Mouse (Mus musculus): ENCODE measurements around the gene Asap2. TPM values are rescaled to one million over a fixed set of nuclear protein-coding genes. Genes with fewer than 3 reads are reported as not detected.
A peak's percentile ranks its signal among the peaks of the same experiment; 100 is the strongest.

Asap2 gene
- polyA plus RNA-seq, 1 experiment, result 22.3 TPM

DNA sequence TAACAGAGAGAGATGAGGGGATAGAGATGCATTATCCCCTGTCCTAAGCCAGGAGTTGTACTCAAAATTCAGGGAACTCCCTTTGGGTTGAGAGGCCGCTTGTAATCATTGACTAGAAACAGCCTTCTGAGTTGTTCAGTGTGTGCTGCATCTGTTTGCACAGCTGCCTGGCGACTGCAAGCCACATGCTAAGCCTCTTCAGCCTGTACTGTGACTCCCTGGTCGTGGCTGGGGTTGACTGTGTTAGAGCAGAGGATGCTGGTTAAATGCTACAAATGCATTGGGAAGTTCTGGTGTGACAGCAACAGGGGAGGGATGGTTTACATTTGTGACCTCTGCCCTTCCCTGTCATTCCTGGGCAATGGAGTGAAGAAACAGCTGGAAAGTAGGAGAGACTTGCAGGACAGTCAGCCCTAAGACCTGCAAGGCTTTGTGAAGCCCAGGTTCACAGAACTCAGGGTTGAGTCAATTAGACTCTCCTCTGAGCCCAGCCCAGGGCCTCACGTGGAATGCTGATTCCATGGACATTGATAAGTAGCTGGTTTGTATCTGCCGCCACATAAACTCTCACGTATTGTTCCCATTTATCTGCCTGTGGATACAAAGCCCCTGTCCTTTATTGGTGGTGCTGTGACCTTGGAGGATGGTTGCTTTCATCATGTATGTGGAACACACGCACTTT, 257.6 kb downstream of the Asap2 start:
- DNase-seq (ENCODE audit: extremely low spot score in 1 of 2, low spot score in 1 of 2), result no peak

DNA sequence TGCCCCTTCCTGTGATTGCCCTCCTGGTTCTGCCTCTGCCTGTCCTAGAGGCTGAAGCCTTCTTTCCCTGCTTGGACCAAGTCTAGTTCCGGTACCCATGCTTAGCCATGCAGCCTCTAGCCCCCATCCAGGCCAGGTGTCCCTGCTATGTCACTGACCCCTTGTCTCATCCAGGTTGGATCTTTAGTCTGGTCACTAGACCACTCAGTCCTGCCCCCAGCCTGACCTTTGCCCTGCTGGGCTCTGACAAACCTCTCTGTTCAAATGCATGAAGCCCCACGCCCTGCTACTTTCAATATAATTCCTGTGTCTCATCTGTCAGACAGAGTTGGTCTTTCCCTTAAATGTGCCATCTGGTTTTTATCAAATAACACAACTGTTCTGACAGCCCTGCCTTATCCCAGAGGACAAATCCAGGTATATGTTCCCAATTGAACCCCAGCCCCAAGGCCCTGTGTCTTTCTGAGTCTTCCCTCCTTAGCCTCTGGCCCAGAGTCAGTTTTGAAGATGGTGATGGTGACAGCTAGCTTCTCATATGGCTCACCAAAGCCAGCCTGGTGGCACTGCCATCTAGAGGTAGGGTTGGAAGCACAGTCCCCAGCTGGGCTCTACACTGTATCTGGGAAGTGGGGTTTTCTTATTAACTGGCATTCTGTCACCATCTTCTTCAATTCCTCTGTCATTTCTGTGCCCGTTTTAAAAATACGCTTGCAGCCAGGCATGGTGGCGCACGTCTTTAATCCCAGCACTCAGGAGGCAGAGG, 270.4 kb downstream of the Asap2 start:
- DNase-seq (ENCODE audit: extremely low spot score in 1 of 2, low spot score in 1 of 2), result peak in 1 of 2 experiments; percentile 50

DNA sequence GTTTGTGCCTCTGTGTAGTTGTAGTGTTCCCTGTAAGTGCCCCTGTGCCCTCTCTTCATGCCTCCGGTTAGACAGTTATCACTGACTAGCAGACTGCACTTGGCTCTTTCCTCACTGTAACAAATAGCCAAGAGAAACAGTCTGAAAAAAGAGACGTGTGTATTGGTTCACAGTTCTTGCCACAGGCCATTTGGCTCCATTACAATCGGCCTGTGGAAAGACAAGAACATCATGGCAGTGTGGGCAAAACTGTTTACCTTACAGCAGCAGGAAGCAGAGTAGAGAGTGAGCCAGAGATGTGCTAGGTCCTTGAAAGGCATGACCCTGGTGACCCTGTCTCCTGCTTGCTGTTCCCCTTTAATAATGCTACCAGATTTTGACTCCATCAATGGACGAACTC, 271.3 kb downstream of the Asap2 start:
- DNase-seq (ENCODE audit: extremely low spot score in 1 of 2, low spot score in 1 of 2), result no peak

DNA sequence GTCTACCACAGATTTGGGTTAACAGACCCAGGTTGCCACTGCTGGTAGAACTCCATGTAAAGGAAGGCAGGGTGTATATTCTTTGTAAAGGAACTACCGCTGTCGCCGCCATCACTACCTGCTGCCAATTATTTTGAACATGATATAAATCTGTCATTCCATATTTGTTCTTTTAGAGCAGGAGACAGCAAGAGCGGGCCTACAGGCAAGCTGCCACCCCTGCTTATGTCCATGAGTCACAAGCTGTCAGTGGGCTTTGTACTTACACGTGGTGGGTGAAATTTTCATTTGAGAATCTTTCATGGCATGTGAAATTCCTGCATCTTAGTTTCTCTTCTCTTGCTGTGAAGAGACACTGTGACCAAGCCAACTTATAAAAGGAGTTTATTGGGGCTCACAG, 273.0 kb downstream of the Asap2 start:
- peak in 1 of 2 experiments; percentile 46 for DNase-seq (ENCODE audit: extremely low spot score in 1 of 2, low spot score in 1 of 2)

DNA sequence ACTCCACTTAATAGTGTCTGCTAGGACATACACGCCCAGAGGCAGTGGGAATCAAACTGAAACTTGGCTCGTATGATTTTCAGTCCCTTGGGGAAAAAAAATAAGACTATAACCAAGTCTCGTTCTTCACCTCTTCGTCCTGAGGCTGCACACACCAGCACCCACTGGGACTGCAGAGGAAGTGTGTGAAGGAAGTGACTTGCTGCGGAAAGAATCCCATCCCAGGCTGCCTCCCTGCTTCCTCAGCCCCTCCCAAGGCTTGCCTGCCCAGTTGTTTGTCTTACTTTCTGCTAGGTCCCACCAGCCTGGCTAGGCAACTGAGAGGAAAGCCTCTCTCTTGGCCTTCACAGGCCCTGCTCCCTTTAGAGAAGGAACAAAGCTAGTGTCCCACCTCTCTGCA, 274.0 kb downstream of the Asap2 start:
- DNase-seq (ENCODE audit: extremely low spot score in 1 of 2, low spot score in 1 of 2), result no peak

DNA sequence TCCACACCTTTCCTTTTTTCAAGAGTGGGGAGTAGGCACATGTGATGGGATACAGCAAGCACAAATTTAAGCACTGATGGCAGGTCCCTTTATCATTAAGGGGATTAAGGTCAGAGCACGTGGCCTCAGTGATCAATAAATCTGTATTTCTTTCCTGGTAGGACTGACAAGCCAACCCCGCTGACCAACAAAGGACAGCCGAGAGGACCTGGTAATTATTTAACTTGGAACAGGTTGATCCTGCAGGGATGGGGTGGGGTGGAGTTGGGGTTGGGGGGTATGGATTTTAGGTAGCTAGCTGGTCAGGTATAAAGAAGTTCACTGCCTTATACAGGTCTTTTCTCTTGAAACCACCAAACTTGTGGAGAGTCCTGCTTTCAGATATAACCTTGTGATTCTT, 274.7 kb downstream of the Asap2 start:
- DNase-seq (ENCODE audit: extremely low spot score in 1 of 2, low spot score in 1 of 2), result no peak

DNA sequence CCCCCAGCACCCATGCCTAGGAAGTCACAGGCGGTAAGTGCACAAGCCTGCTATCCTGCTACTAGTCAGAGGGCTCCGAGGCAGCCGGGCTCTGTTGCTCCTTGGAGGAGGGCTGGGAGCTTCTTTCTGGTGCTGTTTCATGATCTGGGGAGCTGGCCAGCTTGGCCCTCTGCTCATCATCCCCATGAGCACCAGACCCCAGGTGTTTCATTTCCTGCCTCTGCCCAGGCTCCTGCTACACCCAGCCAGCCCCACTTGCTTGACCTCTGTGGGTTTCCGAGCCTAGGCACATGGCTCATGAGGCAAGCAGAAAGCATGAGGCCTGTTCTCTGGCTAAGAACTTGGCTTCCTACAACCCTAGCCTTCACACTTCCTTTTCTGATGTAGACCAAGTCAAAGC, 275.2 kb downstream of the Asap2 start:
- DNase-seq (ENCODE audit: extremely low spot score in 1 of 2, low spot score in 1 of 2), result no peak

DNA sequence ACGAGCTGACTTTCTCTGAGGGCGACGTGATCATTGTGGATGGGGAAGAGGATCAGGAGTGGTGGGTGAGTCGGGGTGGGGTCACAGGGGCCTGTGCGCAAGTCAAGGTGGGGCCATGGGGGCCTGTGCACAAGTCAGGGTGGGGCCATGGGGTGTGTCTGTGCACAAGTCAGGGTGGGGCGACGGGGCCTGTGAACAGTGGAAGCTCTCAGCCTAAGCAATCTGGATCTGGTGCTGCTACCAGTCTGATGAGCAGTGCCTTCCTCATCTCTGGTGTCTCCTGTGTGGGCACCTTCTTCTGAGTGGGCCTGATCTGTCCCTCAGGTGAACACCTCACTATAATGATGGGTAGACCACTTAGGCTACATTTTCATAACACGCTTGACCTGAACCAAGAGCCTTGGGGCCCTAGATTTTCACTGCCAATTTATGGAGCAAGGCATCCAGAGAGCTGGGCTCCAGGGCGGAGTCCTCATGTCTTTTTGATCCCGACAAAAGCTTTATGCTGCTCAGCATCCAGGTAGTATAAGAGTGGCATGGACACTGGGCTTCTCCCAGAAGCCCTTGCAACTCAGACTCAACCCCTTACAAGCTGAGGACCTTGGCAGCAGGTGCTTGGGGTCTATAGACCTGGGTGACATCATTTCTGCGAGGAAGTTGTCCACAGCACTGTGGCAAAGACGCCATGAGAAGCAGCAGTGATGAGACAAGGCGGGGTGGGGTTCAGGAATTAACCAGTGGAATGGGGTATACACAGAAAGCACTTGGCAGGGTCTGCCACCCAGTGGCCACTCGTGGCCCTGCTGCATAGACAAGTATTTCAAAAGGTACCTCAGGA, 275.9 kb downstream of the Asap2 start:
- peak; percentile 53 to 80 for DNase-seq (ENCODE audit: extremely low spot score in 1 of 2, low spot score in 1 of 2)

DNA sequence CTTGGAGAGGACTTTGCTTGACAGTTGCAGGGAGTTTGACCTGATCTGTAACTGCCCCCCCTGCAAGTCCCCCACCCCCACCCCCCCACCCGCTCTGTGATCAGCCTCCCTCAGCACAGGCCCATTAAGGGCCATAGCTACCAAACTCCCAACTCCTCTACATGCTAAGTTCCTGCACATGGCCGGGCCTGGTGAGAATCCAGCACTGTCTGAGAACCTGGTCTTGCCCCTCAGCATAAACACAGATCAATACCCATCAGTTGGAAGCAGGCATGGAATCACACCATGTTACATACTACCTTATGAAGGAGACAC, 276.5 kb downstream of the Asap2 start:
- DNase-seq (ENCODE audit: extremely low spot score in 1 of 2, low spot score in 1 of 2), result no peak

DNA sequence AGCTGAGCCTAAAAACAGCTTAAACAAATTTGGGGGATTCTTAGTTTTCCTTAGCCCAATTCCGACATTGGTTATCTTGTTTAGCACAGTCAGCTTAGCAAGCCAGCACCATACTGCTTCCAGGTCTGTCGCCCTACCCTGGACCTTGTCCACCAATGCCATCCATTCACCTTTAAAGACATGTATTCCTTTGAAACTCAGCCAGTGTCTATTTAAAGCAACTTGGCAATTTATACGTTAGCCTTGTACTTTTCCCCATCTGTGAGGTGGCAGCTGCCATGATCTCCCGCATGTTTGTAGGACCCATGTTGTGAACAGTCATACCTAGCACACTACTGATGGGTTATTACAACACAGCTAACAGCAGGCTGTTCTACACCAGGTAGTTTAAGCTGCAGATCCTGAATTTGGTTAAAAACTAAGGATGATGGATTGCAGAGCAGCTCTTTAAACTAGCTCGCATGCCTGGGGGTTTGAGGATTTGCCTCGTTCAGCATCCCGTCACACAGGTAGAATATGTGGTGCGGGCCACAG, 277.9 kb downstream of the Asap2 start:
- no peak for DNase-seq (ENCODE audit: extremely low spot score in 1 of 2, low spot score in 1 of 2)

DNA sequence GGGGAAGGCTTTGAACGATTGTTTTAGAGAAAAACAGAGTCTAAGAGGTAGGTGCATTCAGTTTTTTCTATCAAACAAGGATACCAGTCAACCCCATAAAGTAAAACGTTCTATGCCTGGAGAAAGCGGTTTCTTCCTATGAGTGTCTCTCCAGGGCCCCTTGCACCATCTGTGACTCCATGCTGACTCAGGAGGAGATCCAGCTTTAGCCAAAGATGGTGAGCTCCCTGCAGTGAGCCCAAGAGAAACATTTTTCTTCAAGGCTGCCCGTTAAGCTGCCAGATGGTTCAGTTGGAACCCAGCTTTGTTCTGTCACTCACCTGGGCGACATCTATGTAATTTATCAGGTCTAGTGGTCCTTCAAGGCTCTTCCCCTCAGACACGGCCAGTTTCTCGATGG, 284.2 kb downstream of the Asap2 start:
- DNase-seq (ENCODE audit: extremely low spot score in 1 of 2, low spot score in 1 of 2), result no peak

DNA sequence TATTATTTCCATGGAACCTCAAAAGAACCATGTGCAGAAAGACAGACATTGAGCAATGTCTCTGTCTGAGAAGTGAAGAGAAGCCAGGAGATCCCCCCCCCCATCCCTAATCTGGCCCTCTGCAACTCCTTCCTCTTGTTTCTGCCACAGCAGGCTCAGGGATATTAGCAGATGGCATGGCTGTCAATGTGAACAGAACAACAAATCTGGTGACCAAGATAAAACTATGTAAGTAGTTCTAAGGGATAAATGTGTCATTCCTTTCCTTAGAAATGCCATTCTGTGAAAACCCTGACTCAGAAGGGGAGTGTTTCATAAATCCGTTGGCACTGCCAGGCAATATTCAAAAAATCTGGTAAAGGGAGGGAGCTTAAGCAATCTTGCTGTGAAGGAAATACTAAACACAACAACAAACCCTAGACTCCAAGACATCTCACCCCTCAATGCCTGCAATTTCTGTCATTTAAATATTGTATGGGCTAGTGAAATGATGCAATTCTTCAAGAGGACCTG, 287.1 kb downstream of the Asap2 start:
- no peak for DNase-seq (ENCODE audit: extremely low spot score in 1 of 2, low spot score in 1 of 2)

DNA sequence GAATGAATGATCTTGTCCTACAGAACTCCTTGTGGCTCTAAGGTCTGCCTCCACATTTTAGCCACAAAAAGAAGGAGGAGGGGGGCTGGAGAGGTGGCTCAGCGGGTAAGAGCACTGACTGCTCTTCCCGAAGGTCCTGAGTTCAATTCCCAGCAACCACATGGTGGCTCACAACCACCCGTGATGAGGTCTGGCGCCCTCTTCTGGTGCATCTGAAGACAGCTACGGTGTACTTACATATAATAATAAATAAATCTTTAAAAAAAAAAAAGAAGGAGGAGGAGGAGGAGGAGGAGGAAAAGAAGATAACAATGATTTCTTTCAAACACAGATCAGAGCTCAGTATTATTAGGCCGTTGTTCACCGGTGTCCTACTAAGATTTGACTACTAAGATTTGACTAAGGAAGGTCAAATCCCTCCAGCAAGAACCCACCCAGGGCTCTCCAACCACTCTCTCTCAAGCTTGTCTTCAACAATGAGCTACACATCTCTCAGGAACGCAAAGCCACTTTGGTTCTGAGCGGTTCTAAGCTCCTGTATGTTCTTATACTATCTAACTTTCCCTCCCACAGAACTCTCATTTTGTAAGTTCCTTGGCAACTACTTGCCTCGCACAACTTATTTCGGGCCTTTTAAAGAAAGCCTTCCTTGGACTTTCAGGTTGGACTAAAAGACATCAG, 294.6 kb downstream of the Asap2 start, which contains the start of gene Cpsf3:
TSS of gene Cpsf3 (plus strand) at position 631 of the 681 bp plus-strand sequence.
- no peak for DNase-seq (ENCODE audit: extremely low spot score in 1 of 2, low spot score in 1 of 2)

DNA sequence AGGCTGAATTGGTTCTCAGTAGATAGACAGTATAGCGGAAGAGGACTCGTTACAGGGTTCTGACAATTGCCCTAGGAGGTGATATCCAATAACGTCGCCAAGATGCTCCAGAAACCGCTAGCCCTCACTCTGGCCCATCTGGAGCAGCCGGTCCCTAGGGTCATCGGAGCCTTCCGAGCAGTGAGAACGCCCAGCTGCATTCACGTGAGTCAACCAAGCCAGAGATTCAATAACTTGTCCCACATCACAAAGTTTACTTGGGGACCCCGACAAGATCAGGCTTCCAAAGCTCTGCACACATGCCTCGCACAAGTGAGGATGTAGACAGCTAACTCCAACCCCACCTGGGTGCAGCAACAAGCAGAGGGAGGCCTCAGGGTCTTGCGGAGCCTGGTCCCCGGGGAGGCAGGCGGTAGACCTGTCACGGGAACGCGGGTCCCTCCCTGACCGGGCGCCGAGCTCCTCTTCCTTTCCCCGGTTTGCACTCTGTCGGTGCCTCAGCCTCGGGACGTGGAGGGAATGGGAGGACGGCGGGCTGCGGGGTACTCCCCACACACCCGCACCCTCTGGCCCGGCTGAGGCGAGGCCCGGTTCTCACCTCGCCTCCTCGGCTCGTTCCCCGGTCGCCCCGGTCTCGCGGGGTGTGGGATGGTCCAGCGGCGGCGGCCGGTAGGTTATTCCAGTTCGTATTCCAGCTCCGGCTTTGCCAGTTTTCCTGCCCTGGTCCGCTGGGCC, 295.4 kb downstream of the Asap2 start:
- no peak for DNase-seq (ENCODE audit: extremely low spot score in 1 of 2, low spot score in 1 of 2)

DNA sequence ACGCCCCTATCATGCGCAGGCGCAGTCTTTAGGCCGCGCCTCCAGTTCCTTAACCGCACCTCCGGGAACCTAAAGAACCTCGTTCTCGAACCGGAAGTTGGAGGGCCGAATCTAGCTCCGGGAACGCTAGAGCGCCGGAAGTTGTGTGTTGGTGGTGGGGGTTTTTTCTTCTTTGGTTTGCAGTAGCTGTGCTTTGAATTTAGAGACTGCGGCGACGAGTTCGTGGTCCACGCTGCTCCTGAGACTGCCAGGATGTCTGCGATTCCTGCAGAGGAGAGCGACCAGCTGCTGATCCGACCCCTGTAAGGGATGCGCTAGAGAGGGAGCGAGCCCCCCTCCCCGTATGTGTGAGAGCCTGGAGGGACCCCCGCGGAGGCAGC, 296.0 kb downstream of the Asap2 start, which contains the start of gene Itgb1bp1:
TSS of gene Itgb1bp1 (minus strand) at position 42 of the 380 bp plus-strand sequence.
- DNase-seq (ENCODE audit: extremely low spot score in 1 of 2, low spot score in 1 of 2), result peak; percentile 96 to 99

DNA sequence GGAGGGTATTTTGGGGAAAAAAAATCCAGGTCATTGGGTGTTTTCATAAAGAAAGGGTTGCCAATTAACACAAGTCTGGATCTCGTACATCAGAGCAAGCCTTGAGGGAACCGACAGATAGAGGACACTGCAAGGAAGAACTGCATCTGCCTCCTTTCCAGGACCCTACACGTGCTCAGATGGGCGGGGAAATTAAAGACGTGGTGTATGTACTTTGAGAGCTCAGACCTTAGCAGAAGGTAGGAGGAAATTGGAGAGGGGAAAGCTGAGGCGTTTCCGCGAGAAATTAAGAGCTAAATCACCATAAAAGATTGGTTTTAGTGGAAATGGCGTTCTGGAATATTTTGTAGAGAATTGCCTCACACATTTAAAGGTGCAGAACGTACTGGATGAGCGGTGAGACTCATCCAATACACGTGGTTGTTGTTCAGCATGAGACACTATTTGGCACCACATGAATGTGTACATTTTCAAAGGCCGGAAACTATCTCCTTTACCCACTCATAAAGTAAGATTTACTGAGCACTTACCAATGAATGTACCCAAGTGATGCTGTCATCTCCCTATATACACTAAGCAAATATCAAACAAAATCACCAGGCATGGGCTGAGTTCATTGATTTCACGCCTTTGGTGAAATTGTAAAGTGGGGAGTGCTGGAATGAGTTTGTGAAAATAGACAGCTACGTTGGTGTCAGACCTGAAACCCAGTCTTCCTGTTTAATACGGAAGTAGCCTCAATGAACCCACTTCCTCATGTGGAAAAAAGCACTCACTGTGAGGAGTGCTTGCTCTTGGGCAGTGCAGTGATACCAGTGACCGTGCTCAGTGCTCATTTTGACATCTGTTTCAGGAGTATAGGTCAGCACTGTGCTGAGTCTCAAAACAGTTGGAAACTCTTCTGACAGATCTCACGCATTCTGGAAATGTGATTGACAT, 296.7 kb downstream of the Asap2 start:
- peak; percentile 15 to 28 for DNase-seq (ENCODE audit: extremely low spot score in 1 of 2, low spot score in 1 of 2)

DNA sequence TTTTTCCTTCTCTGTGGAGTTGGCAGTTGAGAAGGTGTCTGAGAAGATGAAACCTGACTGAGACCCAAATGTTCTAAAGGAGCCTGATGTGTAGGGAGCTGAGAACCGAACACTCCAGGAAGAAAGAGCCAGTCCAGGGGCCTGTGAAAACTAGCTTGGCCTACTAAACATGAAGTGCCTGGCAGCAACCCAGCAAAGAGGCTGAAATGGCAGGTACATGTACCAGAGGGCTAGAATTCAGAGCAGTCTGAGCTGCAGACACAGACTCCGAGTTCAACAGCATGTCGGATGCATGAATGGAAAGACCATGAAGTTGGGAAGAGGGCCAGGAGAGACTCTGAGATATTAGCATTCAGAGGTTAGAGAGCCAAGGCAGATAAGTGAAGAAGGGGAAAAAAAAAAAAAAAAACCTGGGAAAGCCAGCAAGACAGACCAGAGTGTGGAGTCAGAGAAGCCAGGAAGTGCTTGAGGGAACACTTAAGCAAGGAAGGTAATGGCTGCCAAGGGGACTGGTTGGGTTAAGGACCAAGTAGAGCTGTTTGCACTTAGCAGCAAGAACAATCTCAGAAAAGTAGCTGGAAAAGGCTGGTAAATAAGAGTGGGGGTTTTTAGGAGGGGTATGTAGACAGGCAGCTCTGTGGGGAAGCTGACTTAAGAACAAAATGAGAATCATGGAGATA, 298.6 kb downstream of the Asap2 start:
- no peak for DNase-seq (ENCODE audit: extremely low spot score in 1 of 2, low spot score in 1 of 2)

DNA sequence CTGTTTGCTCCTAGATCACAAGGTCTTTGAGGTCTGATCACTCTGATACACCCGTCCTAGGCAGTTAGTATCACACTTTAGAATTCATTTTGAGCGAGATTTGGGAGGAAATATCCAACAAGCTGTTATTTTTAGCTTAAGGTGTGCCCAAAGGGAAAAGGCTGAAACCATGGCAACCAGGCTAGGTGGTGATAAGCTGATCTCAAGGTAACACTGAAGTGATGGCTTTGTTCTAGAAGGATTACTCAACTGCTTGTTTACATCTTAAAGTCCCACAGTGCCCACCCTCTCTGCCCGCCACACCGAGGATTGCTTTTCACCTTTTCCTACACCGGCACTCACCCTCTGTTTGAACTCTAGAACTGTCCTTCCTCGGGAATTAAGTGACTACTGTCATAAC, 299.4 kb downstream of the Asap2 start:
- no peak for DNase-seq (ENCODE audit: extremely low spot score in 1 of 2, low spot score in 1 of 2)

All from frontal cortex, adult 2 months (tissue).